Mouse (Mus musculus) c-Kit-positive CD71-positive TER-119-negative erythroid progenitor cells, embryonic 14.5 days (primary cell): ENCODE data around the gene Gatd1.
A peak's percentile ranks its signal among the peaks of the same experiment; 100 is the strongest.
"Not testable (repeated sequence)": the region's sequence is repeated elsewhere in the genome, so short reads cannot be mapped to it uniquely, and the experiment has no call there.

ENCODE experiments used
- DNase-seq: peaks from one replicate; pipeline ENCODE4 v3.0.0-alpha.2; 2013; ENCODE audit warnings: low read depth

Gene Gatd1

GRCm38 (mm10) chr7:141426948-141427730 lies 13.2 kb upstream of the Gatd1 start:
- DNase-seq = no peak

DNA sequence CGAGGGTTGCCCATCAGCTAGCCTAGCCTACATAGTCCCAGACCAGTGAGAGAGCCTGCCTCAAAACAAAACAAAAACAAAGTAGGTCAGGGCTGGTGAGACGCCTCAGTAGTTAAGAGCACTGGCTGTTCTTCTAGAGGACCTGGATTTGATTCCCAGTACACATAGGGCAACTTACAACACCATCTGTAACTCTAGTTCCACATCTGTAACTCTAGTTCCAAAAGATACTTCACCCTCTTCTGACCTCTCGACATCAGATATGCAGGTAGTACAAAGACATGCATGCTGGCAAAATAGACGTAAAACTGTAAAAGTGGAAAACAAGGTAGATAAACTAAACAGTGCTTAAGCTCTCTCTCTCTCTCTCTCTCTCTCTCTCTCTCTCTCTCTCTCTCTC lies 9.9 kb upstream of the Gatd1 start:
- no peak for DNase-seq

- no peak for DNase-seq
Observed at GRCm38 (mm10) chr7:141420030-141420702, 6.2 kb upstream of the Gatd1 start.

- no peak for DNase-seq
Observed at GRCm38 (mm10) chr7:141418970-141419369, 5.0 kb upstream of the Gatd1 start.

- DNase-seq = no peak
Observed at GRCm38 (mm10) chr7:141417731-141418681, 4.1 kb upstream of the Gatd1 start.

GRCm38 (mm10) chr7:141416144-141416841 lies 2.4 kb upstream of the Gatd1 start:
- DNase-seq = no peak

GRCm38 (mm10) chr7:141413331-141413730 lies 605 bp downstream of the Gatd1 start:
- DNase-seq = no peak

GRCm38 (mm10) chr7:141411667-141412066 lies 2.3 kb downstream of the Gatd1 start:
- no peak for DNase-seq

DNA sequence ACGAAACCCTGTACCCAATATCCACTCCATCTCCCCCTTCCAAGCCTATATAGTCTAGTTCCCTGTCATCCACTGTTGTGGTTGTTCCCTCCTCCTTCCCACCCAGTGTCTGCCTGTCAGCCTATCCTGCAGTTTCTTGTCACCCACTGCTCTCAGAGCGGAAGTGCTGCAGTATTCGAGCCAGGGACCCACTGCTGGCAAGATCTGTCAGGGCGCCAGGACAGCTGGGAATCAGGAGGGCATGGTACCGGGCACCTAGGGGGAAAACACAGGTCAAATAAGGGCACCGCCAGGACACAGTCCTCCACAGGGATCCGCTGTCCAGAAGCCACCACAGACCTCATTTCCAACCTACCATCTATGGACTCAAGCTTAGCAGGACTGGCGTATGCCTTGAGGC lies 3.3 kb downstream of the Gatd1 start:
- no peak for DNase-seq

- peak; percentile 75 for DNase-seq
Observed at GRCm38 (mm10) chr7:141408833-141409232, 5.1 kb downstream of the Gatd1 start.

GRCm38 (mm10) chr7:141407670-141408069 lies 6.3 kb downstream of the Gatd1 start:
- not testable (repeated sequence) for DNase-seq

GRCm38 (mm10) chr7:141405466-141405865 lies 8.5 kb downstream of the Gatd1 start:
- DNase-seq = no peak

DNA sequence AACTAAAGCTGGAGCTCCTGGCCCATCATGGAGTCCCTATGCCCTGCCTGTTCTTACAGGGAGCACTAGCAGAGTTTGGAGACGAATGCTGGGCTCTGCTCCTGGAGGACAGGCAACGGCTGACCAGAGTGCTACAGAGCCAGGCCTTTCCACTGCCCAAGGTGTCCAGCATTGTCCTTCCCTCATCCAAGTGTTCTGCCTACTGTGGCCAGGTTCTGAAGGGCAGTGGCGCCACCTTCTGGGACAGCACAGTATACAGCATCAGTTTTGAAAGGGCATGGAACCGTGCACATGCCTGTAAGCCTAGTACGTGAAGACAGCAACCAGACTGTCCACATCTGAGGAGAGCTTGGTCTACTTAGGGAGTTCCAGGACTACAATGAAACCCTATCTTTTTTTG lies 10.6 kb downstream of the Gatd1 start:
- no peak for DNase-seq

GRCm38 (mm10) chr7:141395348-141395747 lies 18.6 kb downstream of the Gatd1 start:
- no peak for DNase-seq

DNA sequence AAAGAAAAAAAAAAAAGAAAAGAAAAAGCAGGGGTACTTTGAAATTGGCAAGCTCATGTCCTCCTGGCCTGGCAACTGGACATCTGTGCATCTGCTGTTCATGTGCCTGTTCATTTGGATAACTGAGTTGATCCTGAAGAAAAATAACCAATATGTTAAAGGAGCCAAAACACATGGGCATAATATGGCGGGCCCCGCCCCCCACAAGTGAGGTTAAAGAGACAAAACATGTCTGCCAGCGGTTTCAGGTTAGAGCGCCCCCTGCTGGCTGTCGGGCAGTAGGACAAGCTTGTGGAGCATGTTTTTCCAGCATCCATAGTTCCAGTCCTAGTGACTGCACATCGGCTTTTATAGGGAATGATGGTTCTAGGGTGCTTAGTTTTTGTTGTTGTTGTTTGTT lies 19.2 kb downstream of the Gatd1 start:
- DNase-seq = peak; percentile 82

- DNase-seq = no peak
Observed at GRCm38 (mm10) chr7:141394158-141394557, 19.8 kb downstream of the Gatd1 start.

GRCm38 (mm10) chr7:141392552-141393222 lies 21.2 kb downstream of the Gatd1 start:
- DNase-seq = peak; percentile 69

DNA sequence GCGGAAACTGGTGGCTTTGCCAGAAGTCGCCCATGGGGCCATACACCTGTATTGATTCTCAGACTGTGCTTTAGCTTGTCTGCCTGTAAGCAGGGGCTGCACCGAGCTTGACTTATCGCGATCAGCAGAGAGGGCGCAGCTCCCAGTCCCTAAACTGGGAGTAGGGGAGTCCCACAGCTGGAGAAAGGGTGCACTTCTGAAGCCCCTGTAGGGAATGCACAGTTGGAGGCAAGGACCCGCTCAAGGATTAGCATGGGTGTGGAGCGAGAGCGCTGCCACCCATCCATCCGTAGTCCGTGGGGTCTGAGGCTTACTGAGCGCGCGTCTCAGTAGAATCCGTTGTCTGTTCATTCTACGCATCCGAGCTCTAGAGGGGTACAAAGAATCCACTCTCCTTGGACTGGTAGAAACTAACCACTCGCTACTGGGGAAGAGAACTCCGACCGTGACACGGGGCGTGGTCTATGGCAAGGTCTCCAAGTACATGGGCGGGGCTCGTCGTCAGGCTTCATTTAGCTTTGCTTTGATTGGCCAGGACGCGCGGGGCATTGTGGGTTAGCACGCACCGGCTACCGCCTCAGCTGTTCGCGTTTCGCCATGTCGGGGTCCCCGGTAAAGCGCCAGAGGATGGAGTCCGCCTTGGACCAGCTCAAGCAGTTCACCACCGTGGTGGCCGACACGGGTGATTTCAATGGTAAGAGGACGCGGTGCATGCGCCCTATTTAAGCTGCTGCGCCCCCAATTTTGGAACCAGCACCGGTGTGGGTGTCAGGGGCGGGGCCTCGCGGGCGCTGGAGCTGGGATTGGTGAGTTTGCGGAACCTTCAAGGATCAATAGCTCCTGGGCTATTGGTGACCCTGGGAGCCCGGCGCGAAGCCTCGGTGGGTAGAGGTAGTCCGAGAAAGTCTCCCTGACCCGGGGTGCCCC lies 22.0 kb downstream of the Gatd1 start, which contains the start of gene Taldo1:
TSS of gene Taldo1 (plus strand) at position 575 of the 927 bp plus-strand sequence.
- peak; percentile 99 for DNase-seq

- no peak for DNase-seq
Observed at GRCm38 (mm10) chr7:141390326-141391259, 23.3 kb downstream of the Gatd1 start.
